Mouse (Mus musculus): ENCODE results near the gene Nln.

Nln gene

GRCm38 (mm10) chr13:104015246-104016105, 93.9 kb downstream of the Nln start:
- DNase-seq (ENCODE audit: low spot score), result no peak

DNA sequence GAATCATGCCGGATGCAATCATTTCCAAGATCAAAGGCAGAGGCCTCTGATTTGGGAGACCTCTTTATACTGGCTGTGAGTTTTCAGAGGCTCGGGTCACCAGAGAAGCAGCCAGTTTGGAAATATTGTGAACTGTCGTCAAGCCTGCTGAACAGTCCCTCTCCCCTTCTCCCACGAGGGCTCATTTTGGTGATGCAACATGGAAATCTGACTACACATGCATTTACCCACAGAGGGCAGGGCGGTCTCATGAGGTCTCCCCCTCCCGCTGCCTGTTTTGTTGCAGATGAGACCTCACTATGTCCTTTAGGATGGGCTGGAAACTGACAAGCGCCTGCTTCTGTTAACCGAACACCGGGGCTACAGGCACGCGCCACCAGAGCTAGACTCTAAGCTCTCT, 95.4 kb downstream of the Nln start:
- DNase-seq (ENCODE audit: low spot score), result no peak

GRCm38 (mm10) chr13:104013380-104013779, 96.0 kb downstream of the Nln start:
- DNase-seq (ENCODE audit: low spot score), result no peak

DNA sequence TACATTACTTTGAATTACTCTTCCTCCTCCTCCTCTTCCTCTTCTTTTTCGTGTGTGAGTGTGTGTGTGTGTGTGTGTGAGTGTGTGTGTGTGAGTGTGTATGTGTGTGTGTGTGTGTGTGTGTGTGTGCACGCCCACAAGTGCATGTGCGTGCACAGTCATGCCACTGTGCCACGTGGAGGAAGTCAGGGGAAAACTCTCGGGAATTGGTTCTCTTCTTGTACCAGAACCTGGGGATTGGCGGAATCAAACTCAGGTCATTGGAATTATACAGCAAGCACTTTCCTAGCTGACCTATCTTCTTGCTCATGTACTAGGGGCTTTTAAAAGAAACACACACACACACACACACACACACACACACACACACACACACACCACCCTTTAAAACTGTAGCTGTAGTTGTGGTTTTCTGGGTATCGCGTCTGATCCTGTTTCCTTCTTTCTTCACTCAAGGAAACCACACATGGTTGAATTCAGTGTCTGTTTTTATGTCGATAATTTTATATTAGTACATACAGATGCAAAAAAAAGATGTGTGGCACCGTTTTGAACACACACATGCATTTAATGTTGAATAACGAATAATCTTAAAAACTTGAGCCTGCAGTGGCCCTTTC, 97.1 kb downstream of the Nln start:
- DNase-seq (ENCODE audit: low spot score), result no peak

- DNase-seq (ENCODE audit: low spot score), result no peak
Observed at GRCm38 (mm10) chr13:104011289-104011688, 98.1 kb downstream of the Nln start.

- no peak for DNase-seq (ENCODE audit: low spot score)
Observed at GRCm38 (mm10) chr13:104005231-104005845, 104.1 kb downstream of the Nln start.

- DNase-seq (ENCODE audit: low spot score), result no peak
Observed at GRCm38 (mm10) chr13:103994085-103994455, 115.3 kb downstream of the Nln start.

GRCm38 (mm10) chr13:103993142-103994084, 116.0 kb downstream of the Nln start:
- DNase-seq (ENCODE audit: low spot score), result no peak

DNA sequence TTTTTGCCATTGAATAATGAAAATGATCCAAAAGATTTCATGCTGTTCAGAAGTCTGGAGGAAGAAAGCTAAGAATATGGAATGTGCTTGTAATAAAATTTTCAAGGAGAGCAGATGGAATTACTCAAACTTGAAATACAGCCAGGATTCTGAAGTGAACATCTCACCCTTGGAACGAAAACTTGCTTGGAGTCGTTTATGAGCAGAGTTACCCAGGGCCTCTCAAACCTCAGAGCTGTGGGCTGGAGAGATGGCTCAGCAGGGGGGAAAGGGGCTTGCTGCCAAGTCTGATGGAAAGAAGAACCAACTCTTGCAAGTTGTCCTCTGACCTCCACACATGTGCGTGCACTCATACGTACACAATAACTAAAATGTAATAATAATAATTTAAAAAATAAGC, 122.8 kb downstream of the Nln start:
- DNase-seq (ENCODE audit: low spot score), result no peak

DNA sequence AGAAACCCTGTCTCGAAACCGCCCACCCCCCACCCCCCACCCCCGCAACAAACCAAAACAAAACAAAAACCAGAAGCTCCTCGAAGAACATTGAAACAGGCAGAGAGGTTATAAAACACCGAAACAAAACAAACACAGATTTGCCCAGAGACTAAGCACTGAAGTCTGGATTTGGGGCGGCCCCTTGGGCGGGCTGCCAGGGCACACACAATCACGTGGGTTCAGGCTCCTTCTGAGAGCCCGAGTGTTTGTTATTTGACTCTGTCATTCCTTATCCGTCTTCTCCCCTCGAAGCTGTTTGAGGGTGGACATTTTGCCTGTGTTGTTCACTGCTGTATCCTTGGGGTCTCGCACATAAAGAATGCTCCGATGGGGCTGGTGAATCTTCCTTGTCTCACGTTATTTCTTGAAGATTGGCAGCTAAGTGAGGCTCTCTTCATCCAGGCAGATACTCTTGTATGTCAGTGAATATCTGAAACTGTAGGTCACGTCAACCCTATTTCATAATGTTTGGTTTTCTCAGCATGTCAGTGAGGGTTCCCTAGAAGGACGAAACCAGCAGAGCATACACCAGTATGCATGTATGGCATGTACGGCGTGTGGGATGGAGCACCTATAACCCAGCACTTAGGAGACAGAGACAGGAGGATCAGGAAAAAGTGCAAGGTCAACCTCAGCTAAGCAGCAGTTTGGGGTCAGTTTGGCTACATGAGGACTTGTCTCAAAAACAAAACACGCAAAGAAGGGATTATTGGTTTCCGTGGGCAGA, 123.7 kb downstream of the Nln start:
- DNase-seq (ENCODE audit: low spot score), result no peak

GRCm38 (mm10) chr13:103982376-103982775, 127.0 kb downstream of the Nln start:
- no peak for DNase-seq (ENCODE audit: low spot score)

- DNase-seq (ENCODE audit: low spot score), result no peak
Observed at GRCm38 (mm10) chr13:103980414-103980813, 129.0 kb downstream of the Nln start.

DNA sequence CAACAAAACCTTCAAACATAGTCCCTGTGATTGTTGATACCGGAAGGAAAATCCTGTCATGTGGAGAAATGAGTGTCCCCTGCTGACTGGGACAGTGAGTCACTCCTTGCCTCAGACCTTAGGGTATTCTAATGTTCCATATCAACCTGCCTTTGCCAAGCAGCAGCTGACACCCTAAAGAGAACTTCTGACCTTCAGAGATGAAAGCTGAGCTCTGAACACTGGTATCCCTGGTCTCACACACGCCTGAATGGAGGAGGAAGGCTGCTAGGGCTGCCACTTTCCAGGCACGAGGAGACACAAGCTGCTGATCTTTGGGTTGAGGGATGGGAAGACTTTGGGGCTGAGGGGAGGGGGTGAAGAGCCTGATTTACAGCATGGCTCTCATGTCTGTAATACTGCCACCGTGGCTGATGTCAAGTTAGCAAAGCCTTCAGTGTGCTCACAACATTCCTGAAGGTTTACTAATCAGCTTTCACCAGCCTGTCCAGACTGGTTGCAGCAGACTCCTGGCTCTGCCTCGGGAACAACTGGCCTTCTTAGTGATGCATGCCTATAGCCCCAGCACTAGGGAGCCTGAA, 131.0 kb downstream of the Nln start:
- DNase-seq (ENCODE audit: low spot score), result no peak

- no peak for DNase-seq (ENCODE audit: low spot score)
Observed at GRCm38 (mm10) chr13:103977844-103978243, 131.6 kb downstream of the Nln start.

GRCm38 (mm10) chr13:103976181-103976724, 133.2 kb downstream of the Nln start:
- DNase-seq (ENCODE audit: low spot score), result no peak

- no peak for DNase-seq (ENCODE audit: low spot score)
Observed at GRCm38 (mm10) chr13:103975101-103975500, 134.3 kb downstream of the Nln start.

GRCm38 (mm10) chr13:103973977-103974376, 135.4 kb downstream of the Nln start:
- DNase-seq (ENCODE audit: low spot score), result no peak

Measured in testis, postnatal 14 days (tissue).